Mouse (Mus musculus): Measurements from ENCODE around the gene Tbx5.

GRCm38 (mm10) chr5:119837306-119837675, 4.8 kb downstream of the Tbx5 start:
- TF ChIP-seq GATA1 (IDR thresholded peaks at IDR 0.05; ENCODE audit: borderline replicate concordance, low read length) (no peak), FLI1 (IDR thresholded peaks at IDR 0.05; ENCODE audit: low read length) (no peak)
